Comparison of ENCODE assay signal across 8 mouse cellular contexts in the genomic region with DNA sequence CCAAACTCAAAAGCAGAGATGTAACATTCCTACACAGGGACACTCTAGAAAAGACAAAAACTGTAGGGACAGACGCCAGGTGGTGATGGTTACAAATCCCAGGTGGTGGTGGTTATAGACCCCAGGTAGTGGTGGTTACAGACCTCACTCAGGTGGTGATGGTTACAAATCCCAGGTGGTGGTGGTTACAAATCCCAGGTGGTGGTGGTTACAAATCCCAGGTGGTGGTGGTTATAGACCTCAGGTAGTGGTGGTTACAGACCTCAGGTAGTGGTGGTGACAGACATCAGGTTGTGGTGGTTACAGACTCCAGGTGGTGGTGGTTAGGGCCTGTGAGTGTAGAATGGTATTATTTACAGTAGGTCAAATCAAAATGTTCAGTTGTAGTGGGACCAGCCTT. TPM values are rescaled to one million over a fixed set of nuclear protein-coding genes. Genes with fewer than 3 reads are reported as not detected.
DNase-seq lines count a peak whose midpoint lies in the region; ATAC-seq and TF ChIP-seq lines count a peak whose summit lies in the region.

No protein-coding gene starts in this region.

- H3K9me3 ChIP-seq in heart, embryonic 16.5 days (replicated peaks; ENCODE audit: control insufficient read depth, low read length), result no peaks in the 10 kb centered on the region
- H3K9me3 ChIP-seq in embryonic facial prominence, embryonic 11.5 days (replicated peaks; ENCODE audit: control insufficient read depth, low read length), result no peaks in the 10 kb centered on the region
- no peaks in the 10 kb centered on the region for H3K9me3 ChIP-seq in intestine, embryonic 16.5 days (ENCODE audit: control insufficient read depth, low read length)

- no peak overlapping the region for H3K27ac ChIP-seq in heart, embryonic 16.5 days (ENCODE audit: low read length)
- no peak overlapping the region for H3K27ac ChIP-seq in embryonic facial prominence, embryonic 11.5 days (replicated peaks; ENCODE audit: low read depth, low read length)
- no peak overlapping the region for H3K27ac ChIP-seq in intestine, embryonic 16.5 days (ENCODE audit: low read length)
- H3K27ac ChIP-seq in layer of hippocampus, adult 2 months, result no peak overlapping the region

- no peak for TF ChIP-seq CTCF in layer of hippocampus, adult 2 months (conservative IDR thresholded peaks at IDR 0.05)
- TF ChIP-seq CTCF in lung, adult 2 months (IDR thresholded peaks at IDR 0.05; ENCODE audit: insufficient read depth, low read length), result no peak

- no peak overlapping the region for H3K4me2 ChIP-seq in heart, embryonic 16.5 days (ENCODE audit: low read depth, low read length)
- no peak overlapping the region for H3K4me2 ChIP-seq in embryonic facial prominence, embryonic 11.5 days (ENCODE audit: low read depth, low read length)
- no peak overlapping the region for H3K4me2 ChIP-seq in intestine, embryonic 16.5 days (ENCODE audit: low read depth, low read length)

- no peak for DNase-seq in heart, postnatal 4 days
- DNase-seq in embryonic facial prominence, embryonic 11.5 days (ENCODE audit: low spot score), result no peak
- peak; percentile 67 for DNase-seq in naive thymus-derived CD4-positive, alpha-beta T cell, adult 2 months (ENCODE audit: low read depth)
- DNase-seq in layer of hippocampus, adult 2 months (ENCODE audit: low spot score in 2 of 2), result no peak
- no peak for DNase-seq in gastrocnemius, postnatal 25 days
- no peak for DNase-seq in lung, adult 2 months

- 93% methylated on average over 1 of the region's 1 CpGs for WGBS in heart, embryonic 16.5 days
- WGBS in embryonic facial prominence, embryonic 11.5 days, result 92% methylated on average over 1 of the region's 1 CpGs
- 88% methylated on average over 1 of the region's 1 CpGs for WGBS in intestine, embryonic 16.5 days
- 80% methylated on average over 1 of the region's 1 CpGs for WGBS in lung, adult 2 months

- H3K27me3 ChIP-seq in heart, embryonic 16.5 days (ENCODE audit: control insufficient read depth, insufficient read depth, low read length), result no peaks in the 10 kb centered on the region
- H3K27me3 ChIP-seq in embryonic facial prominence, embryonic 11.5 days (ENCODE audit: control insufficient read depth, insufficient read depth, low read length), result no peaks in the 10 kb centered on the region
- H3K27me3 ChIP-seq in intestine, embryonic 16.5 days (replicated peaks; ENCODE audit: control insufficient read depth, insufficient read depth, low read length), result no peaks in the 10 kb centered on the region

- no peak overlapping the region for H3K9ac ChIP-seq in heart, embryonic 16.5 days (ENCODE audit: low read length)
- H3K9ac ChIP-seq in embryonic facial prominence, embryonic 11.5 days (replicated peaks; ENCODE audit: low read length), result no peak overlapping the region
- no peak overlapping the region for H3K9ac ChIP-seq in intestine, embryonic 16.5 days (ENCODE audit: low read depth, low read length)

- peaks cover 5% of the 10 kb centered on the region; the same call in 1 of the 2 replicates for H3K36me3 ChIP-seq in heart, embryonic 16.5 days (ENCODE audit: control insufficient read depth, insufficient read depth)
- H3K36me3 ChIP-seq in embryonic facial prominence, embryonic 11.5 days (replicated peaks; ENCODE audit: control insufficient read depth, insufficient read depth, low read depth, low read length), result no peaks in the 10 kb centered on the region
- no peaks in the 10 kb centered on the region for H3K36me3 ChIP-seq in intestine, embryonic 16.5 days (ENCODE audit: control insufficient read depth, insufficient read depth, low read length)

- H3K4me3 ChIP-seq in heart, embryonic 16.5 days (ENCODE audit: low read length), result no peak overlapping the region
- no peak overlapping the region for H3K4me3 ChIP-seq in embryonic facial prominence, embryonic 11.5 days (ENCODE audit: low read depth, low read length)
- H3K4me3 ChIP-seq in intestine, embryonic 16.5 days (ENCODE audit: low read length), result no peak overlapping the region
- H3K4me3 ChIP-seq in layer of hippocampus, adult 2 months, result no peak overlapping the region
- H3K4me3 ChIP-seq in lung, adult 2 months (replicated peaks; ENCODE audit: extremely low read depth, low read depth, low read length), result no peak overlapping the region

- peak; percentile 95 for ATAC-seq in heart, embryonic 16.5 days (replicated peaks; ENCODE audit: extremely low read depth, insufficient read depth, low FRiP score)
- peak; percentile 100 for ATAC-seq in embryonic facial prominence, embryonic 11.5 days (replicated peaks; ENCODE audit: insufficient number of reproducible peaks, low FRiP score, low TSS enrichment, low read depth)
- peak; percentile 88 for ATAC-seq in intestine, embryonic 16.5 days

- TF ChIP-seq POLR2A in lung, adult 2 months (IDR thresholded peaks at IDR 0.05; ENCODE audit: borderline replicate concordance, extremely low read depth, low read depth, low read length), result no peak

- H3K4me1 ChIP-seq in heart, embryonic 16.5 days (ENCODE audit: control insufficient read depth, insufficient read depth, low read length), result peaks cover 6% of the 10 kb centered on the region
- H3K4me1 ChIP-seq in embryonic facial prominence, embryonic 11.5 days (ENCODE audit: control insufficient read depth, insufficient read depth, low read length), result no peaks in the 10 kb centered on the region
- H3K4me1 ChIP-seq in intestine, embryonic 16.5 days (ENCODE audit: control insufficient read depth, insufficient read depth, low read length), result peaks cover 4% of the 10 kb centered on the region
- H3K4me1 ChIP-seq in lung, adult 2 months (ENCODE audit: control insufficient read depth, insufficient read depth, low read length), result no peaks in the 10 kb centered on the region

RNA-seq across cellular contexts. Expression of gene Lmbrd1, which starts 5.5 kb away (rescaled TPM):
- polyA plus RNA-seq in heart, embryonic 16.5 days (2015; fragmentation: Nextera tagmentation; extraction: Ambion mirVana), result 26.5 and 29.8 TPM in 2 replicates
- total RNA-seq in heart, postnatal 4 days (2021), result 10 to 100 TPM; 28.8 TPM
- 26.7 and 27.3 TPM in 2 replicates for polyA plus RNA-seq in embryonic facial prominence, embryonic 11.5 days (2014; fragmentation: Nextera tagmentation; extraction: Ambion mirVana)
- polyA plus RNA-seq in intestine, embryonic 16.5 days (2015; fragmentation: Nextera tagmentation; extraction: Ambion mirVana), result 36.5 and 41.6 TPM in 2 replicates
- 100 to 1,000 TPM; 101 to 102 TPM for total RNA-seq in layer of hippocampus, adult 2 months (2021)
- 10 to 100 TPM; 26.3 to 31.0 TPM for total RNA-seq in gastrocnemius, postnatal 25 days (2021)
- polyA plus RNA-seq in lung, adult 2 months (2012; rRNA removed), result 16.7 and 34.1 TPM in 2 replicates
